Mouse (Mus musculus): Measurements from ENCODE around the gene Synpr.

The Synpr gene

DNA sequence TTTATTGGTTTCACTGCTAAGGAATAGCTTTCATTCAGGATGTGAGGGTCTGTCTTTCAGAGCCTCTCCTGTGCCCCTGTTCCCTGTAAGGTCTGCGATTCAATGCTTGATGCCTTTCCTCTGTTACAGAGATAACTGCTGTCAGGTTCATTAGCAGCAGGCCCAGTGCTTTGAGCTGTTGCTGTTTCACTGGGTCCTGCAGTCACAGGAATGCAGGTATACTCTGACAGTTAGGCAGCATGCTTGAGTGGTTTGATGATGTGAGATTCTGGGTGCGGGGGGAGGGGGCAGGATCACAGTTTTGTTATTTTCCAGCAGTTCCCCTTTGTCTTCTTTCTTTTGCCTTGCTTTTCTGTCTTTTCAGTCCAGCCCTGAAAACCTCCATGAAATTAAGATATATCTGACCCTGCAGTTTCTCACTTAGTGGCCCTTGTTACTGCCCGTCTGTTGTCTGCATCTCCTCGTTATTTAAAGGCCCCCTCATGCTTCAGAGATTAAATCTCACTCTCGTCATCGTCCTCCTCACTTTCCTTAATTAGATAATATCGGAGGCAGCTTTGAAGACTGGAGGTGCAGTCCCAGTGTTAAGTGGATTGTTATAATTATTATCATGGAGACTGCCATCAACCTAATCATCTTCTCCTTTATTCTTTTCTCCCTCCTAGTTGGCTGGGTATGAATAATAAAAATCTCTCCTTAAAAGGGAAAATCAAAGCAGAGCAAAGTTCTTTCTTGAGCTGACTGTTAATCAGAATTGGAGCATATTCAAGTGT is 234.8 kb downstream of the Synpr start:
- in situ Hi-C loops (cut with MboI, MseI) = loop anchor here in 1 of 2 experiments (10.0 kb wide), 1 partner anchor 1035 kb away; no protein-coding TSS in a partner anchor

- in situ Hi-C loops (cut with MboI, MseI) = no loop called here
Measured at GRCm38 (mm10) chr14:13547746-13548145, 263.2 kb downstream of the Synpr start.

DNA sequence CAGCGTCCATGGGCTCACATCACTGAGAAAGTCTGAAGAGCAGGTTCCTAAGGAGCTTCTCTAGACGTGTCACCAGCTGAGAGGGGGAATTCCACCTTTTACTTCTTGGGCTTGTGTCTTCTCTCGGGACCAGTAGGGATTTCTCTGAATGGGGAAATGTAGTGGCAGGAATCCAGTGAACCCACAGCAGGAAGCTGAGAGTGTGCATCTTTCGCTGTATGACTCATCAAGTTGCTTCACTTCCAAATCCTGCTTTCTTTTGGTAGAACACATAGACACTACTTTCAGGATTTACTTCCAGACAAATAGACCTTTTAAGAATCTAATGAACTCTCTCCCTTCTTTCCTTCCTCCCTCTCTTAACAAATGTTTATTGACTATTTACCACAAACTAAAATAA is 266.6 kb downstream of the Synpr start:
- in situ Hi-C loops (cut with MboI, MseI) = no loop called here

DNA sequence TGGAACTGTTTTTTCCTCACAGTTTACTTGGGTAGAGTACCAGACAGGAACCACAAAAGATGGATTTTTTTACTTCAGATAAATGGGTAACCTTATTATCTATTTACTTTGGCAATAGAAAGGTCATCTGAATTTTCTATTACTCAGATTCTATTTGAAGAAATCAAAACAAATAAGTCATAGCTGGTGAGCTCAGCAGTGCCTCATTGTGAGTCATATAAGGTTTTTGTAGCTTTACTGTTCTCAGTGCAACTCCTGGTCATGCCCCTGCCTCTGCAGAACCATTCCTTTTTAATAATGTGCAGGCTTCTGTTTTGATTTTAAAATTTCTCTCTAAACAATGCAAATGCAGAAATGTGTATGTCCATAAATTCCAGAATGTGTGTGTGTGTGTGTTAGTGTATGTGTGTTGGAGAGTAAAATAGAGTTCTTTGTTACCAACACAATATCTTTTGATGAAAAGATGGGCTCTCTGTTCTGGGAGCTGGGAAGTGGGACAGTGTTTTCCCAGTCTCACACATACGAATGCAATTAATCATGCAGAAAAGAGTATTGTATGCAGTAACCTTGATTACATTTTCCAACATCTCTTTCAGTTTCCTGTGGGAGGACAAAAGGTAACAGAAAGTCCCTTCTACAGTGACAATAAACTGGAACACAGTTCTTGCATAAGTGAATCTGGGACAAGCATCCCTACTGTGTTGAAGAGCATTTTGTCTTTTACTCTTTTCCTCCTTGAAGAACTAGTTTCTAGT is 269.2 kb downstream of the Synpr start:
- in situ Hi-C loops (cut with MboI, MseI) = no loop called here

DNA sequence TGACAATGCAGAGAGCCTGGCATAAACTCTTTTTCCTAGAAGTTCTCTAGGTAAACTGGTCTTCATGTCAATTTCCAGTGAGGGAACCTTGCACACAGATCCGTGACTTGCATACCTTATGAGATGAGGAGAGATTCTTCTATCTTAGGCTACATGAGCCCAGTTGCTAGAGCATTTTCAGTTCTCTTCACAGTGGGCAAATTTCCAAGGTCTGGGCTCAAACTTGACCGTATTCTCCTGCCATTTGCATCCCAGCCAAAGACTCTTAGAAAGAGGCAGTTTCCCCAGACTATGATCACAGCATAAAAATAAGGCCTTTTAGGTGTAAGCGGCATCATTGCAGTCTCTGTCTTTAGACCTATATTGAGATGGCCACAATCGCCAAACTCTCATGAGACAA is 270.1 kb downstream of the Synpr start:
- in situ Hi-C loops (cut with MboI, MseI) = no loop called here

DNA sequence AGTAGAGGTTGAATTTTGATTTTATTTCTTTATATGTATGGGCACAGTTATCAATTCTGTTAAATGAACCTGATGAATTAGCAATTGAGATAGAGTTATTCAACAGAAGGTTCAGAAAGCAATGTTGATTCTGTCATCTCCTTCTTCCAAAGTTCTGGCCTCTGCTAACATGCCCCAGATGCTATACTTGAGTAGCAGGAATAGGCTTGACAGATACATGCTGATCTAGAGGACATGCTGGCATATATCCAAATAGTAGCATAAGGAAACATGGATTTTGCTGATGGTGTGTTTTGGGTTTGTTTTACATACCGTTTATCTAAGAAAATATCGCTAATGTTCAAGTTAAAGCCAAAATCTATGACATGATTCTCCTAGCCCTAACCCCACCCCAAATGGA is 273.5 kb downstream of the Synpr start:
- in situ Hi-C loops (cut with MboI, MseI) = no loop called here

GRCm38 (mm10) chr14:13567250-13567649 is 282.7 kb downstream of the Synpr start:
- in situ Hi-C loops (cut with MboI, MseI) = no loop called here

DNA sequence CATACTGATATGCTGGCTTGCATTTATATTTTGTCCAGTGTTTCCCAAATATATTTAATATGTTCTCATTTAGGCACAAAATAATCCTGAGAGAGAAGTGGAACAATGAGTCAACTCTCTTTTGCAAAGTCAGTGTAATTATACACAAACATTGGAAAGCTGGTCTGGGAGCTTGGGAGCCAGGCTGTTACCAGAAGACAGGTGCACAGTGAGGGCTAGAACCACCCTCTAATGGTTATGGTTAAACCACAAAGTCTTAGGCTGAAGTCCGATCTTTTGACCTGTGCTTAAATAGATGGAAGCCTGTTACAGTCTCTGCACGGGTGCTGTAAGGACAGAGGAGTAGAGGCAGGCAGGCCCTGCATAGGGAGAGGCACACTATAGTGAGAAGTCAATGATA is 283.4 kb downstream of the Synpr start:
- in situ Hi-C loops (cut with MboI, MseI) = no loop called here

DNA sequence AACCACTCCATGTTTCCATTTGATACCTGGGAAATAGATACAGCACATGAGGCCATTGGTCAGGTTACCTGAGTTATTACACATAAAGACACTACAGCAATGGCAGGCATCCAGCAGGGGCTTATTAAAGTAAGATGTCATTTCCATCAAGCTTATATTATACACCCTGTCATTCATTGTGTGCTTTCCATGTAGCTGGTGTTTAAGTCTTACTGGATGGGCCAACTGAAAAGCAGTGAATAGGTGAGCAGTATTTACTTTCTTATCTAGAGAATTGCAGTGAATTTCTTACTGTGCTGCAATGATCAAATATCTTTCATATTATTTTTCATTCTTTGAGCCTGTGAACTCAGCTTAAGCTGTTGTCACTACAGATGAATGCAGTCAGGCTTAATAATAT is 287.4 kb downstream of the Synpr start:
- in situ Hi-C loops (cut with MboI, MseI) = no loop called here

DNA sequence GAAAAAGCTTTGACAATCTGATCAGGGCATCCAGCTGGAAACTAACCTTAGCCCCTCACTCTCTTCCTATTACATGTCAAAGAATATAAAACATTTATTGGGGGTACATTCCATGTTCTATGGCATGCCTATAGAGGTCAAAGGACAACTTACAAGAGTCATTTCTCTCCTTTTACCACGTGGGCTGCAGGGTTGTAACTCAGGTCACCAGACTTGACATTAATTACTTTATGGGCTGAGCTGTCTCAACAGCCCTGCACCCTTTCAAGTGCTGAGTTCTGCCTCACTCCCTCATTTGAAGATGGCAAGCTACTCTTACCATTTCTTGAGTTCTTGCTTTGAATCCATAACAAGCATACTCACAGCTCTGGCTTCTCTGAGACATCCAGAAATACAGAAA is 287.9 kb downstream of the Synpr start:
- in situ Hi-C loops (cut with MboI, MseI) = no loop called here

DNA sequence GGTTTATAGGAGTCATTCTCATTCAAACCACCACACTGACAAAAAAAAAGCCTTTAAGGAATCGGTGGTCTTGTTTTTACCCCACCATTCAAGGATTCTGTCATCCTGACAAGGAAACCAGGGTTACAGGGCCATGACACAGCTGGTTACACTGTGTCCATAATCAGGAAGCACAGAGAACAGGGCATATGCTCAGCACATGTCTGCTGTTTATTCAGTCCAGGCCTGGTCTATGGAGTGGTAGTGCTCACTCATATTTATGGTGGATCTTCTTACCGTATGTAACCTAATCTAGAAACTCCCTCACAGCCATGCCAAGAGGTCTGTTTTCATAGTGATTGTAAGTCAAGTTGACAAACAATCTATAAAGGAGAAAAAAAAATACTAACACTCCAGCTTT is 293.5 kb downstream of the Synpr start:
- in situ Hi-C loops (cut with MboI, MseI) = no loop called here

GRCm38 (mm10) chr14:13578744-13579143 is 294.2 kb downstream of the Synpr start:
- in situ Hi-C loops (cut with MboI, MseI) = no loop called here

GRCm38 (mm10) chr14:13593321-13593940 is 308.9 kb downstream of the Synpr start:
- in situ Hi-C loops (cut with MboI, MseI) = no loop called here

DNA sequence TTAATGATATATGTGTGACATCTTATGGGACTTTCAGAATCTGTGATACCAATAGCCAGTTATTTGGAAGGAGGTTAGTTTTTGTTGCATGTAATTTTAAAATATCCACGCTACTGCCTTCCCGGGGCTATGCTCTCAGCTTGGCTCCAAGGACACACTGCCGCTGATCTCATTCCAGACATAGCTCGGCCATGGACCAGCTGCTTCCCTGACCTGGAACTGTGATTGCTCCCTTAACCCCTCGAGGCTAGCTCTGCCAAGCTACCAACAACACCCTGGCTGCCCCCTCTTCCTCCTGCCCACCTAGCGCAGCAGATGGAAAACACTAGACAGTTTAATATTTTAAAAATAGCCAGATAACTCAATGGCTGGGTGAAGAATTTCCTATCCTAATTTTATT is 311.7 kb downstream of the Synpr start:
- in situ Hi-C loops (cut with MboI, MseI) = no loop called here

- in situ Hi-C loops (cut with MboI, MseI) = no loop called here
Measured at GRCm38 (mm10) chr14:13597204-13597603, 312.6 kb downstream of the Synpr start.

DNA sequence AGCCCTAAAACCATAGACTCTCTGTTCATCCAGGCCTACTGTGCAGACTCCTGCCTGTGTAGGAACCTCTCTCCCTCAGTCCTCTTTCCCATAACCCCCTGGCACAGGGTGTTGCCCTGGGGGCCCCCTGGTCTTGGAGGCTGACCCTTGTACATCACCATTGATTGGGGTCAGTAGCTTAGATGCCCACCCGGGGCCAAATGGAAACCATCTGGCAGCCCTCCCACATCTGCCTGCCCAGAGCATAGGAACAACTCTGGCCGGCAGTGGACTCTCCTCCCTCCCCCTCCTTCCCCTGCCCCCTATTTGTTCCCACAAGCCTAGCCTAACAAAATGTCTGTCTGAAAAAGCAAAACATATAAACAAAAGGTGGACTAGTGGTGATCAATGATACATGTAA is 336.0 kb downstream of the Synpr start:
- in situ Hi-C loops (cut with MboI, MseI) = no loop called here

DNA sequence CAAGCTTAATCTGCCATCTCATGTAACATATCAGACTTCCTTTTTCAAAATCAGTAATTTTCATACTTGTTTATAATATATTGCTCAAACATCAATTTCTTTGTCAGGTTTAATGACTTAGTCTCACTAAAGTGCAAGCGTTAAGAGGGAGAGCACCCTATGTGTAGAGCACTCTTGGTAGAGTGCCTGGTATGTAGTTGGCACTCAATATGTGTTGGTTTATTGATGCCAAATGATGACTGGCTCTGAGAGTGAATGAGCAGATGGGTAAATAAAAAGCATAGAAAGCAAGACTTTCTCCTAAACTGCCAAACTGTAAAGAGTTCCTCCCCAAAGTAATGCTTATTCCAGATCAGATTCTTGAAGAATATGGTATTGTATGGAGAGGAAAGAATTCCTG is 365.3 kb downstream of the Synpr start:
- in situ Hi-C loops (cut with MboI, MseI) = no loop called here

DNA sequence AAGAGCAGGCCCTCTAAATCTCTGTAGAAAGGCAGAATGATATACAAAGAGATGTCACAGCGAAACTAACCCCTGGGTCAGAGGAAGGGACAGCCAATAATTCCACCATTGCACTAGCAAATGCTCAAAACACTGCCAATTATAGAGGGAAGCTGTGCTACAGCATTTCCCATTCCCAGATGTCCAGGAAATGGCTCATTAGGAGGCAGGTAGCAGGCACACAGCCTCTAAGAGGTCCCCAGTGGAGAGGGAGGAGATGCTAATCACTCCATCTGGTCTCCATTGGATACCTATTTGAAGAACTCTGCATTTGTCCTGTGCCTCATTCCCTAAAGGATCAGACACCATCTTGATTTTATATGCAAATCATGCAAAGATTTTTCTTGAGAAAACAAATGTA is 366.5 kb downstream of the Synpr start:
- in situ Hi-C loops (cut with MboI, MseI) = no loop called here

DNA sequence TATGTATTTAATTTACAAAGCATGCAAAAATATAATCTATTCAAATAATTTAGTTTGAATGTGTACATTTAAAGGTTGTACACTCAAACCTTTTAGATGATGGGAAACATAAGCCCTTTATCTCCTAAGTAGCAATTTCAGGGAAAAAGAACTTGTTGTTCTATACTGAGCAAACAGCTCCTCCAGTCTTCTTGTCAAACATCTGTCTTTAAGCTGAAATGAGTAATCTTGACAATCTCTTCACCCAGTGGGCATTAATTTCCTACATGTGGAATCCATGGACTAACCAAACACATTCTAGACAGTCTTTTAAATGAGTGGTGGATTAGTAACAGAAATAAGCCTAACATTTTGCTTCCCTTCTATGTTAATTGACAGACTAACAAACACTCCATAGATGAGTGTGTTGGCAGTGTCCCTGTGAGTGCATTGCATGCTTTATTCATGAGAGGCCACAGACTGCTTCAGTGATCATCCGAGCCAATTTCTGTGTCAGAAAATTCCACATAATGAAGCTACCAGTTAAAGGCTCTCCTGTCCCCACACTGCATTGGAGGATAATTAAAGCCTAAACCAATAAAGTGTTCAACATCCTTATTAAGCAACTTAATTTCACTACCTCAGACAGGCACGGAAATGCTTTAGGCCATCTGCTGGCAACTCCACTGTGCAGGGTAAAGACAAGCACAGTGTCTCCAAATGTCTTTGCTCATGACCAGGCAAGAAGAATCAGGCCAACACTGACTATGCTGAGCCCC is 367.1 kb downstream of the Synpr start:
- in situ Hi-C loops (cut with MboI, MseI) = no loop called here

Measured in T-helper 17 cell (primary cell).